Mouse (Mus musculus): ENCODE measurements around the gene Epha3.

Gene Epha3

DNA sequence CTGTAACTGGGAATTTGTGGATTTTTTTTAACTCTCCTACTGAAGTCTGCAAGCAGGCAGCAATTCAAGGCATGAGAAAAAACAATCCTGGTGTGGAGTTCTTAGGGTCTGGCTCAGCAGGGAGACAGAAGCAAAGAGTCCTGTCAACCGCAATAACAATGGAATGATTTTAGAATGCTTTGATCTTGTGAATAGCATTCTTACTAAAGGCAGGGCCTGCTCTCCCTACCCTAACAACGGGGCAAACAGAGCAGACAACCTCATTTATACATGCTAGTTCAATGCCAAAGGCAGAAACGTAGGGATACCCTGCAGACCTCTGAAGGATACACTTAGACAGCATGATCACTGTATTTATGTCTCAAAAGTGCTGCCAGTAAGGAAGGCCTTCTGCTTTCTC is 110.9 kb downstream of the Epha3 start:
- no peaks in the 10 kb centered on the region for H3K27me3 ChIP-seq (ENCODE audit: control insufficient read depth, insufficient read depth, low read length, poor library complexity, severe bottlenecking)
- DNase-seq (ENCODE audit: low read depth, low spot score): no peak

DNA sequence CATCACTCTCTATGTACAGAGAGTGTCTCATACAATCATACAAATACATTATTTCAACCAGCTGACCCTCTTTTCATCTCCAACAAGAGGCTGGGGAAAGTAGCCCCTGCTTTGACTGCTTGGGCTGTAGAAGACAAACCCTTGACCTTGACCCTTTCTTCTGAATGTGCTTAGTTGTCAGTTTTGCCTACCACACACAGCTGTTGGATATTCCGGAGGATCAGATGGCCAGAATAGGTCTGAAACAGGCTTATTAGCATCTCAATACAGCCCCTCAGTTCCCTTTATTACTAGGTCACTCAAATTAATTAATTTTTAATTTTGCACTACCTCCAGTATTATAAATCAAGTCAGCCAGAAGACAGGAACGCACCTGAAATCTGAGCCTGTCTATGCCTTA is 116.2 kb downstream of the Epha3 start:
- H3K36me3 ChIP-seq (ENCODE audit: control insufficient read depth, insufficient read depth, low read length, poor library complexity, severe bottlenecking): no peaks in the 10 kb centered on the region
- no peak for DNase-seq (ENCODE audit: low read depth, low spot score)
- H3K27me3 ChIP-seq (ENCODE audit: control insufficient read depth, insufficient read depth, low read length, poor library complexity, severe bottlenecking): no peaks in the 10 kb centered on the region

More for the DNA sequence above, 110.9 kb downstream of the Epha3 start:
- H3K36me3 ChIP-seq (ENCODE audit: control insufficient read depth, insufficient read depth, low read length, poor library complexity, severe bottlenecking): no peaks in the 10 kb centered on the region

DNA sequence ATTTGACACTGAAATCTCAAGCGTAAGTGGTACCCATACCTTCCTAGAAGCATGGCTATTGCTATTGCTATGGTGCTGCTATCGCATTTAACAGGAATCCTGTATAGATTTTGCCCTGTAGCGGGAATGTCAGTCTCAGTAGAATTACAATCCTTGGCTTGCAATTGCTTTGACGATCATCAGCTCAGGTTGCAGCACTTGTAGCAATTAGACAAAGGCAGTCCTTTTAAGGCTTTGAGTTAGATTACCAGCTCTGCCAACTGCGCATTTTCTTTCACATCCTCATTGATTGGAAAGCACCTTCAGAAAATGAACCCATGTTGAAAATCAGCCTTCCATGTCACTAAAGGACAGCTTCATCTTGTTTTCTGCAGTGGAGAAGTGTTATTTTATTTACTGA is 118.5 kb downstream of the Epha3 start:
- Histone ChIP-seq H3K36me3 (ENCODE audit: control insufficient read depth, insufficient read depth, low read length, poor library complexity, severe bottlenecking) (no peaks in the 10 kb centered on the region), H3K27me3 (ENCODE audit: control insufficient read depth, insufficient read depth, low read length, poor library complexity, severe bottlenecking) (no peaks in the 10 kb centered on the region)
- no peak for DNase-seq (ENCODE audit: low read depth, low spot score)

DNA sequence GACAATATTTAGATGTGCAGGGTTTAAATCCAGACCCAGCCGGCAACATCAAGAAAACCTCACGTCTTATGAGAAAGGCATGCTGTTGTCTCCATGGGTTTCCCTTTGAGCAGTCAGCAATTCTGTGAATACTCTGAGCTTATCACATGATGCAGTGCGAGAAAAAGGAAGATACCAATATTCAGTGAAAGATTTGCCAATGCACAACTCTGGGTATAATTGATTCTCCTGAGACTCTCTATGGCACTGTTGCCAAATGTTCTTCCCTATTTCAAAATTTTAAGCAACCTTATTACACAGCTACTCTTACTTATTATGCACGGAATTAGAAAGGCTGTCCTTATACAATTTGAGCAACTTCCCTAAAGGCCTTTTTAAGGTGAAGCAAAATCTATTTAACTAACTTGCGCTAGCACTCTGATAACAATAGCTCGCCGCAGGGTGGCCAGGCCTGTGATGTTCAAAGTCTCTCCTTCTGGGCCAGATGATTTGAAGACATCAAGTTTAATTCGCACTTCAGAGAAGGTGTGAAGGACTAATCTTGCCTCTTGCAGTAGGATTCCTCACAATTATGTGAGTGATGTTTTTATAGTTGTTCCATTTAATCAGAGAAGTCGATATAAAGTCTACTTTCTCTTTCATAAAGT is 120.6 kb downstream of the Epha3 start:
- Histone ChIP-seq H3K27me3 (ENCODE audit: control insufficient read depth, insufficient read depth, low read length, poor library complexity, severe bottlenecking) (no peaks in the 10 kb centered on the region), H3K36me3 (ENCODE audit: control insufficient read depth, insufficient read depth, low read length, poor library complexity, severe bottlenecking) (no peaks in the 10 kb centered on the region)
- no peak for DNase-seq (ENCODE audit: low read depth, low spot score)

DNA sequence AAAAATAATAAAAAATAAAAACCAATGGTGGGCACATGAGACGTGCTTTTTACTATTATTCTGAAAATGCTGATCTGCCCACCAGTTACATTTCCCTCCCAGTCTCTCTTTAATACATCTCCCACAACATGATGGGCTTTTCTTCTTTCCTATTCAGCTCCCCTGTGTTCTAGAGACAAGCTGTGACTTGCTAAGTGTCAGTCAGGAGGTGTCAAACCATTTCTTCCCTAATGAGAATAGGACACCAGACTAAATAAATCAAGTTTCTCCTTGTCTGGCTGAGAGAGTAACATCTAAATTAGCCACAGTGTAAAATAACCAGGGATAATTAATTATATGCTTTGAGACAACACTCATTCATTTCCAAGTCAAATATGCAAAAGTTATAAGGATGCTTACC is 144.7 kb downstream of the Epha3 start:
- no peaks in the 10 kb centered on the region for H3K36me3 ChIP-seq (ENCODE audit: control insufficient read depth, insufficient read depth, low read length, poor library complexity, severe bottlenecking)
- no peaks in the 10 kb centered on the region for H3K27me3 ChIP-seq (ENCODE audit: control insufficient read depth, insufficient read depth, low read length, poor library complexity, severe bottlenecking)
- no peak for DNase-seq (ENCODE audit: low read depth, low spot score)

DNA sequence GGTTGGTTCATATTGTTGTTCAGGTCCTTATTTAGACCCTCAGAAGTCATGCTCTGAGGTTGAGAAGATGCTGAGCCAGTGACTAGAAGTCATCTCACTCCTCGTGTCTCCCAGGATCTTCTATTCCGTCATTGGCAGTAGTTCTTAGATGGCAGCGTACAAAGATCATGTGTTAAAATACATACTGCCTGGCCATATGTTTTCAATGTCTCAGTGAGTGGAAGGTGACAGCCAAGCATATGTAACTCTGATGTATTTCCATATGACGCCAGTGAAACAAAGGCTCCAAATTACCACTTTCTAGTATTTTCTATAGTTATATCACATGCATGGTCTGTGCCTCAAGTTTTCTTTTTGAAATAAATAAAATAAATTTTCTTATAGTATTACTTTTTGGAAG is 146.7 kb downstream of the Epha3 start:
- Histone ChIP-seq H3K36me3 (ENCODE audit: control insufficient read depth, insufficient read depth, low read length, poor library complexity, severe bottlenecking) (no peaks in the 10 kb centered on the region), H3K27me3 (ENCODE audit: control insufficient read depth, insufficient read depth, low read length, poor library complexity, severe bottlenecking) (no peaks in the 10 kb centered on the region)
- no peak for DNase-seq (ENCODE audit: low read depth, low spot score)

DNA sequence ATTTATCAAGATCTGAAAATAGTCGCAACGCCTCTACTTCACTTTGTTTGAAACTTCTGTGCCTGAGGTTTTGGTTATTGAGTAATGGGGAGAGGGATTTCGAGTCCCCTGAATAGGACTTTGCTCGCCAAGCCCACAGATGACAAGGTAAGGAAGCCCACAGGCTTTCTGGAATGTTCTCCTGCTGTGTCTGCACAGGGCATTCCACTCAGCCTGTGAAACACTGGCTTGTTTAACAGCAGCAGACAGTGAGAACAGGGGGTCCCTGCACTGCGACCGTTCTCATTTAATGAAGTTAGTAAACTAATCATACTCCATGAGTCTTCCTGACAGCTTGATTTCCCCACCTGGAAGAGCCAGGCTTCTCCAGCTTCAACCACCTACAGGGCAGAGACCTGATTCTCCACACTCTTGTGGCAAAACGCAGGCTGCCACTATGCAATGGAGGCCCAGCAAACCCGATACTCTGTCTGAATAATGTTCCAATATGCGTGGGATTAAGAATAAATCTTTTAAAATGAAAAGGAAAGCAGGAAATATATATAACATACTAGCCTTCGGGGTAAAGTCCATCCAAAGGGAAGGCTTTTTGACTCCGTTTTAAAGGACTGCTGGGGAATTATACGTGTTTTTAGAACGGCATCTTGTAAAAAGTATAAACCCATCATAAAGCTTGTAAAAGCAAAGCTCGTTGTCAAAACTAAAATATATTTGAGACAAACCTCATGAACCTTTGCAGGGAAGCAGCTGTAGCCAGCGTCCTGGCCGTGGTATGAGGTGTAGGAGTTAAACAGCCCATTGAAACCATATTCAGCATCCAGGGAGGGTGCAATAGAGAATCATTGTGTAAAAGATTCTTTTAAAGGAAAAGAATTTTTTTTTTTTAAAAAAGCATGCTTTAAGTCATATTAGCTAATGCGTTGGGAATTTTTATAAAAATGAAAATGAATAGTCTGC is 156.8 kb downstream of the Epha3 start:
- no peaks in the 10 kb centered on the region for H3K36me3 ChIP-seq (ENCODE audit: control insufficient read depth, insufficient read depth, low read length, poor library complexity, severe bottlenecking)
- DNase-seq (ENCODE audit: low read depth, low spot score): no peak
- no peaks in the 10 kb centered on the region for H3K27me3 ChIP-seq (ENCODE audit: control insufficient read depth, insufficient read depth, low read length, poor library complexity, severe bottlenecking)

DNA sequence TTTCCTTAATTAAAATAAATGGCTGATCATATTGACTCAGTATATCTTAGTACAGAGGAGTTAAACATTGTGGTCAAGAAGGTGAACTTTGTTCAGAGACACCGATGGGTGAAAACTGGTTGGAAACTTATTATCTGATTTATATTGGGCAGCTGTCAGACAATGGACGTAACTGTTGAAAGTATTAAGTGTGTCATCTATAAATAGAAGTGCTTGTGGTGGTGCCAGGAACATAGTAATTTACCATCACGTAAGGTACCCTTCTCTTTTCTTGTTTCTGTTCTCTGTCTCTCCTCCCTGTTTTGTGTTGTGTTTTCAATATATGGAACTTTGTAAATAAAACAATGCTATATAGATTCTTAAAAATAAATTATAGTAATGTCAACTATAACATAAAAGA is 174.6 kb downstream of the Epha3 start:
- Histone ChIP-seq H3K36me3 (ENCODE audit: control insufficient read depth, insufficient read depth, low read length, poor library complexity, severe bottlenecking) (no peaks in the 10 kb centered on the region), H3K27me3 (ENCODE audit: control insufficient read depth, insufficient read depth, low read length, poor library complexity, severe bottlenecking) (no peaks in the 10 kb centered on the region)
- DNase-seq (ENCODE audit: low read depth, low spot score): no peak

DNA sequence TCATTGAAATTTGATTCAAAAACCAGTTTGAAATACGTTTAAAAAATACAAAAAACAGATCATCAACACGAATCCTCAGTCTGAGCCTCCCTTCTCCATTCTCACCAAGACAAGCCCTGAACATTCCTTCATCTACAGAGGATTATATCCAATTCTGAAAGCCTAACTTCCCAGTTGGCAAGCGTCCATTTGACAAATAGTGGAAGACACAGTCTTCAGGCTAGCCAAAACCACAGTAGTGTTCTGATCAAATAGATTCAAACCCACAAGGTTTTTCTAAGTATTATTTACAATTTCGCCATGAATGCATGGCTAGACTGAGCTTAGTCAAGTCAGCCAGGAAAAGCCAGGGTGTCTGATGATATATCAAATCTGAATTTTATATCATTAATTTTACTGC is 179.8 kb downstream of the Epha3 start:
- no peak for DNase-seq (ENCODE audit: low read depth, low spot score)
- Histone ChIP-seq H3K36me3 (ENCODE audit: control insufficient read depth, insufficient read depth, low read length, poor library complexity, severe bottlenecking) (no peaks in the 10 kb centered on the region), H3K27me3 (ENCODE audit: control insufficient read depth, insufficient read depth, low read length, poor library complexity, severe bottlenecking) (no peaks in the 10 kb centered on the region)

DNA sequence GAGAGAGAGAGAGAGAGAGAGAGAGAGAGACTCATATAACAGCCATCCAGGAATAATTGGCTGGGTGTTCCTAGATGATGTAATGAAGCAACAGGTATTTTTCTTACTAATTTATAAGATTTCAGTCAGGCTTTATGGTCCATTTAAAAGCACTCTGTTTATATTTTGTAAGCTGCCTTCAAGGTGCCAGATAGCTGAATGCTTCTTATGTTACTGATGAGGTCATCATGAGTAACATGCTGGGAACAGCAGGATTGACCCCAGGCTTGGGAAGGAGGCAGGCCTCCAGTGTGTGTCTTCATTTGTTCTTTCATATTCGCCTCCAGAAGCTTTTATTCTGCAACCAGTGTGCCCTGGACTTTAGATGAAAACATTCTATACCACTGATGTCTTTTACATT is 189.5 kb downstream of the Epha3 start:
- no peak for DNase-seq (ENCODE audit: low read depth, low spot score)
- H3K27me3 ChIP-seq (ENCODE audit: control insufficient read depth, insufficient read depth, low read length, poor library complexity, severe bottlenecking): no peaks in the 10 kb centered on the region
- H3K36me3 ChIP-seq (ENCODE audit: control insufficient read depth, insufficient read depth, low read length, poor library complexity, severe bottlenecking): no peaks in the 10 kb centered on the region

DNA sequence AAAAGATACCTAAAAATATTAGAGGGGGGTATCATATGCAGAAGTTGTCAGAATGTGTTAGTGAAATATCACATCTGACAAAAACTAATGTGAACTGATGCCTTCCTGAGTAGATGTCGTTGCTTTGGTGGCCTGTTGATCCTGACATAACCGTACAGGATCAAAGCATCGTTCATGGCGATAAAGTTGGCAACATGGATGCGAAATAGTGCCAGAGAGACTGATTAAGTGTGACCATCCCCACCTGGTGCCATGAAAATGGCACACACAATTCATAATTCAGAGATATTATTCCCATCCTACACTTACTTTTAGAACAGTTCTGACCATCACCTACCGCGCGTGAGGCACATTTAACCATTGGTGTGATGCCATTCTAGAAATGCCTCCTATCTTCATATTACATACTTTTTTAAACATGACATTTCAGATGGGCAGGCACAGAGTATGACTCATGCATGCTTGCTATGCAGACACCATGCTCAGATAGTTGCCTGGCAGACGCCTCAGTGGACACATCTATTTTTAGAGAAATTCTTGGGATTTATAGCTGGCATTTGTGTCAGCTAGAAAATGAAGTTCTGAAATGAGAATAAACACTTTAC is 190.6 kb downstream of the Epha3 start:
- DNase-seq (ENCODE audit: low read depth, low spot score): no peak
- Histone ChIP-seq H3K27me3 (ENCODE audit: control insufficient read depth, insufficient read depth, low read length, poor library complexity, severe bottlenecking) (no peaks in the 10 kb centered on the region), H3K36me3 (ENCODE audit: control insufficient read depth, insufficient read depth, low read length, poor library complexity, severe bottlenecking) (no peaks in the 10 kb centered on the region)

DNA sequence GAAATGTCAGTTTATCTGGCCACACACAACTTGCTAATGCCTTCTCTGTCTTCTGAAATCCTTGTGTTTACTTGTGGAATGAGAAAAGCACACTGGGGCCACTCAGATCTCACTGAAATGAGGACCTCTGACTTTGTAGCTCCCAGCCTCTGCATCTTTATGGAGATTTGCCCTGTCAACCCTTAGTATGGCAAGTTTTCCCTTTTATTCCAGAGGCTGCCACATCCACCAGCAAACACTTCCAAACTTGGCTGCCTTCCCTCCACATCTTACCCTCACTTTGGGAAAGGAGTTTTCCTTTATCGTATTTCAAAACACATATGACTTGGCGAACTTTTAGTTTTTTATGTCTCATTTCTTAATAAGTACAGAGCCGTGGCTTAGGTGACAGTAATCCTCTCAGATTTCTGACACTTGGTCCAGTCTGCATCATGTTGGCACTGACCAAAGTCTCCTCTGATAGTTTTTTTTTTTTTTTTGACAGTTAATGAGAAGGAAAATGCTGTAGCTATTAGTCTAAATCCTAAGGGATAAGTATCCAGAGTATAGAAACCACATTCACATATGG is 198.0 kb downstream of the Epha3 start:
- no peaks in the 10 kb centered on the region for H3K27me3 ChIP-seq (ENCODE audit: control insufficient read depth, insufficient read depth, low read length, poor library complexity, severe bottlenecking)
- no peaks in the 10 kb centered on the region for H3K36me3 ChIP-seq (ENCODE audit: control insufficient read depth, insufficient read depth, low read length, poor library complexity, severe bottlenecking)
- no peak for DNase-seq (ENCODE audit: low read depth, low spot score)

DNA sequence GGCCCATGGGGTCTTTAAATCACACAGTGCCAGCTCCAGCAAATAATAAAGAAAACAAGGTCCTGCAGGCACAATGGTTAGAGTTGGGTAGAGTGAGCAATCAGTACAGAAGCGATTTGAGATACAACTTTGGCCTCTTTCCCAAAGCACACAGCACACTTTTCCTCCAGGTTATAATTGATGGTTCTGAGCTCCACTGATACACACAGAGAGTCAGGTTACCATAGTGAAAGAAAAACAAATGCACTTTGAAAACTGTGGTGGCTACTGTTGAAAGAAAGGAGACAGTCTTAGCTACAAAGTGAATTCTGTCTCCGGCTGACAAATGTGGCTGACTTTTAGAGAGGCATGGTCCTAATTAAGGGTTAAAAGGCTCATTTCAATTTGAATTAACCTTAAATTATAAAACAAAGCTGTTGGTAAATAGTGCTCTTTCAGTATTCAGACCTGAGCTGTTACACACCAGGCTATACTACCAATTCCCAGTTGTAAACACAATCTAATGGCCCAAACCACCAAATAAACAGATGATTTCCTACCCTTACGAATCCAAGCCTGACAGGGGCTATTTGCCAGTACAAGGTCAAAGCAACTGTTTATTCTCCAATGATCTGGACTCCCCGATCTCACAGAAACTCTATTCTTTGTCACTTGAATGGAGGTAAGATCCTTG is 205.5 kb downstream of the Epha3 start:
- DNase-seq (ENCODE audit: low read depth, low spot score): no peak
- Histone ChIP-seq H3K27me3 (ENCODE audit: control insufficient read depth, insufficient read depth, low read length, poor library complexity, severe bottlenecking) (no peaks in the 10 kb centered on the region), H3K36me3 (ENCODE audit: control insufficient read depth, insufficient read depth, low read length, poor library complexity, severe bottlenecking) (no peaks in the 10 kb centered on the region)

DNA sequence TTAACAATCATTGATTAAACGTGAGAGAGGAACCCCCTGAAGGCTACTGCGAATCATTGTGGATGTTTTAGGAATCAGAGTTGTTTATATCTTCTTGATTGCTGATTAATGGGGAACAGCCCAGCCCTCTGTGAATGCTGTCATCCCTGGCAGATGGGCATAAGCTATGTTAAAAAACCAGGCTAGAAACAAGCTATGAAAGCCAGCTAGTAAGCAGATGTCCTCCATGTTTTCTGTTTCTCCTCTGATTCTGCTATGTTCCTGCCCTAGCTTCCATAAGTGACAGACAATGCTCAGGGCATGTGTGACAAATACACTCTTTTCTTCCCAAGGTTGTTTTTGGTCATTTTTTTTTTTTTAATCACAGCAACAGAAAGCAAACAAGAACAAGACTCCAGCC is 206.2 kb downstream of the Epha3 start:
- DNase-seq (ENCODE audit: low read depth, low spot score): no peak
- no peaks in the 10 kb centered on the region for H3K27me3 ChIP-seq (ENCODE audit: control insufficient read depth, insufficient read depth, low read length, poor library complexity, severe bottlenecking)
- no peaks in the 10 kb centered on the region for H3K36me3 ChIP-seq (ENCODE audit: control insufficient read depth, insufficient read depth, low read length, poor library complexity, severe bottlenecking)
